Mouse (Mus musculus) megakaryocyte, embryonic 14.5 days (primary cell): ENCODE data around the gene Rabl3. TPM values are rescaled to one million over a fixed set of nuclear protein-coding genes. Genes with fewer than 3 reads are reported as not detected.

Experiments
- H3K27me3 ChIP-seq: replicated peaks from 2 replicates; pipeline ENCODE3; 2012; ENCODE audit warnings: inconsistent platforms
- H3K36me3 ChIP-seq: replicated peaks from 2 replicates; pipeline ENCODE3; 2012; ENCODE audit warnings: low read length, inconsistent platforms, mixed read lengths
- H3K4me1 ChIP-seq: 2 replicates; pipeline ENCODE4 v1.6.1; 2012; ENCODE audit warnings: inconsistent platforms
- H3K4me3 ChIP-seq: replicated peaks from 2 replicates; pipeline ENCODE3; 2012; ENCODE audit warnings: moderate library complexity, mild to moderate bottlenecking, inconsistent platforms
- H3K9me3 ChIP-seq: 2 replicates; pipeline ENCODE4 v1.6.1; 2012; ENCODE audit warnings: inconsistent platforms
- FLI1 ChIP-seq: IDR thresholded peaks from 2 replicates; pipeline ENCODE4 v1.6.1; 2012; ENCODE audit warnings: low read length, inconsistent platforms, mixed read lengths
- GATA1 ChIP-seq: IDR thresholded peaks from 3 replicates; pipeline ENCODE4 v1.6.1; 2012; ENCODE audit warnings: mixed read lengths, low read length, inconsistent platforms, borderline replicate concordance
- polyA plus RNA-seq: library from polyadenylated mRNA; stranded (reverse); fragments of >175 nt; gene quantifications from 2 replicates; pipeline ENCODE4 v1.2.3, GENCODE M21; 2012; ENCODE audit warnings: low replicate concordance; ENCODE audit not compliant: insufficient read depth

The Rabl3 gene
- polyA plus RNA-seq, 1 experiment = 0.36 TPM

DNA sequence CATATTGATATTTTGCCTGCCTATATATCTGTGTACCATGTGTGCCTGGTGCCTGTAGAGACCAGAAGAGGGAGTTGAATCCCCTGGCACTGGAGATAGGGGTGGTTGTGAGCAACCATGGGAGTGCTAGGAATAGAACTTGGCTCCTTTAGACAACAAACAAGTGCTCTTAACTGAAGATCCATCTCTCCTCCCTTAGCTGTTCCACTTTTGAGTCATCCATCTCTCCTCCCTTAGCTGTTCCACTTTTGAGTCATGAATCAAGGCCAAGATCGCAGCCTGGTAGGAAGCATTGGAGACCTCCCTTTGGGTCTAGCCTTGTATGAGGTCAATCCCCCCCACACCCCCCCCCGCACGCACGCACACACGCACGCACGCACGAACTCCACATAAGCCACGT is 74.9 kb downstream of the Rabl3 start:
- H3K36me3 ChIP-seq = no peaks in the 10 kb centered on the region
- H3K9me3 ChIP-seq = peaks cover 16% of the 10 kb centered on the region; the same call in 1 of the 2 replicates
- H3K4me3 ChIP-seq = no peak overlapping the region
- no peak for TF ChIP-seq GATA1
- no peak for TF ChIP-seq FLI1
- no peaks in the 10 kb centered on the region for H3K4me1 ChIP-seq
- peaks cover 2% of the 10 kb centered on the region for H3K27me3 ChIP-seq

DNA sequence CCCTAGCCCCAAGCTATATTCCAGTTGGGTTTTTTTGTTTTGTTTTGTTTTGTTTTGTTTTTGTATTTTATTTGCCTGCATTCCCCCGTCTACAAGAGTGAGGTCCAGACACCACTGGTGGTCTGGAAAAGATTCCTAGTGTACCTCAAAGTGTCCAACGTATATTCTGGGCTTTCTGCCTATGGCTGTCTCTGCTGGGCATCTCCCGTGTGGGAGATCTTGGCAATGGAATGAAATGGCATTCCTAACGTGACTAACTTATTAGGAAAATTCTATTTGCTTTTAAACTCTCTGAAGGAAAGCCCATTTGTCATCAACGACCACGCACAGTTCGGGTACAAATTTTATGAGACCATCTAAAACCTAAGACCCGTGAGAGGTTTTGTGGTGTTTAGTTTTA is 75.7 kb downstream of the Rabl3 start:
- no peak overlapping the region for H3K4me3 ChIP-seq
- no peaks in the 10 kb centered on the region for H3K4me1 ChIP-seq
- TF ChIP-seq FLI1 (no peak), GATA1 (no peak)
- H3K36me3 ChIP-seq = no peaks in the 10 kb centered on the region
- H3K27me3 ChIP-seq = no peaks in the 10 kb centered on the region
- H3K9me3 ChIP-seq = peaks cover 16% of the 10 kb centered on the region; the same call in 1 of the 2 replicates

DNA sequence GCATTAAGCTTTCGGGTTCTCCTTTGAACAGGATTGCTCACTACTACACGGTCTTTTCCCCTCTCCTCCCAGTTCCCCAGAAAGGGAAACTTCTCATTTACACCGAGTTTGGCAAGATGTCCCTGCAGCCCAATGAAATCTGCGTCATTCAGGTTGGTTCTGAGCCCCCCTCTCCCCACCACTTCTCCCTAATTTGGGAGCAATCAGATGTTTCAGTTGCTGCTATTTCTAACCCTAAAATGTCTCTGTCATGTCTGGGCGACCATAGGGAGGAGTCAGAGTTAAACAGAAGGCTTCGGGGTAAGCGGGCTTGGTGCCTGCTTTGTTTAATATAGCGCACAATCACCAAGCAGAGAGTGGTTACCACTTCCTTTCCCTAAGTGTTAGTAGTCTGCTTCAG is 76.4 kb downstream of the Rabl3 start:
- Histone ChIP-seq H3K36me3 (no peaks in the 10 kb centered on the region), H3K27me3 (no peaks in the 10 kb centered on the region), H3K4me1 (no peaks in the 10 kb centered on the region), H3K9me3 (peaks cover 14% of the 10 kb centered on the region; the same call in 1 of the 2 replicates), H3K4me3 (no peak overlapping the region)
- TF ChIP-seq GATA1 = no peak
- no peak for TF ChIP-seq FLI1

DNA sequence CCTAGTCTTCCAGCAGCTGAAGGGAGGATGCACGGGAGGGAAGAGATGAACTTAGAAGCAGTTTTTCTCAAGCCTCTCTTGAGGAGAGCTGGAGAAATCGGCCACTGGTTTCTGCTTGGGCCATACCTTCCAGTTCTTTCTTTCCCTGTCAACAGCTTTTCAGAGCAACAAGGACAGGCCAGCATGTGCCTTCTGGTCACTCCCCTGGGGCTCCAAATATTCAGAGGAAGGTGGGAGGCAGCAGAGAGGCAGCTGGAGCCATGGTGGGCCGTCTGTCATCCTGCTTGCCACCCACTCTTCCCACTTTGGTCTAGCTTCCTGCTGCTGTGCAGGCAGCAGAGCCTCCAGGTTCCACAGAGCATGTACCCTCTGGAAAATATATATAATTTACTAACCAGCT is 78.0 kb downstream of the Rabl3 start:
- Histone ChIP-seq H3K4me3 (no peak overlapping the region), H3K9me3 (peaks cover 8% of the 10 kb centered on the region; the same call in 1 of the 2 replicates), H3K36me3 (no peaks in the 10 kb centered on the region), H3K4me1 (no peaks in the 10 kb centered on the region), H3K27me3 (no peaks in the 10 kb centered on the region)
- no peak for TF ChIP-seq FLI1
- TF ChIP-seq GATA1 = no peak

Other genes with a start within 250 kb of the Rabl3 start
- not detected in 2 replicates for gene Stxbp5l, start 154.9 kb upstream of the Rabl3 start, polyA plus RNA-seq
- gene Gtf2e1, start 96 bp upstream of the Rabl3 start, polyA plus RNA-seq = 0.89 and 1.7 TPM in 2 replicates
- gene Hgd, start 40.3 kb downstream of the Rabl3 start, polyA plus RNA-seq = not detected in 2 replicates
- 34.3 and 102 TPM in 2 replicates for gene Ndufb4, start 114.6 kb downstream of the Rabl3 start, polyA plus RNA-seq
- not detected in 2 replicates for gene Fstl1, start 237.0 kb downstream of the Rabl3 start, polyA plus RNA-seq